Mouse (Mus musculus): ENCODE results near the gene Helq.

GRCm38 (mm10) chr5:100819568-100820480, 21.4 kb upstream of the Helq start:
- TF ChIP-seq CHD2 (IDR thresholded peaks at IDR 0.05; ENCODE audit: low read depth, low read length) (no peak), HCFC1 (IDR thresholded peaks at IDR 0.05; ENCODE audit: borderline replicate concordance, insufficient read depth, low read length) (no peak), ZC3H11A (IDR thresholded peaks at IDR 0.05; ENCODE audit: borderline replicate concordance, low read depth, low read length) (no peak), MAFK (IDR thresholded peaks at IDR 0.05; ENCODE audit: insufficient read depth, low read depth, low read length) (no peak), ZNF384 (IDR thresholded peaks at IDR 0.05; ENCODE audit: low read depth, low read length) (no peak)
